Mouse (Mus musculus): Measurements from ENCODE around the gene Rps6kl1.

- TF ChIP-seq POLR2AphosphoS5 (IDR thresholded peaks at IDR 0.05; ENCODE audit: insufficient replicate concordance, low read depth, low read length) (no peak), CTCF (IDR thresholded peaks at IDR 0.05; ENCODE audit: low read depth, low read length) (no peak), GATA2 (IDR thresholded peaks at IDR 0.05; ENCODE audit: borderline replicate concordance, low read depth, low read length) (no peak)
Measured at GRCm38 (mm10) chr12:85131361-85131760, 19.7 kb downstream of the Rps6kl1 start.
